Mouse (Mus musculus): ENCODE measurements at regions not wholly inside any gene's neighbourhood (a gene's known extent, or its start where the extent isn't known, plus 50 kb on each side); places are given as distances from the start of the nearest gene placed in this dataset.

GRCm38 (mm10) chr9:41700683-41701082 lies 423.4 kb downstream of the Sorl1 start:
- no peaks in the 10 kb centered on the region for H3K79me2 ChIP-seq (ENCODE audit: inconsistent target)
- H3K4me3 ChIP-seq (ENCODE audit: inconsistent target): no peak overlapping the region
- H3K27ac ChIP-seq: no peak overlapping the region
- H3K36me3 ChIP-seq (ENCODE audit: inconsistent target): no peaks in the 10 kb centered on the region
- WGBS (ENCODE audit: missing documents): 53% methylated on average over 6 of the region's 6 CpGs

DNA sequence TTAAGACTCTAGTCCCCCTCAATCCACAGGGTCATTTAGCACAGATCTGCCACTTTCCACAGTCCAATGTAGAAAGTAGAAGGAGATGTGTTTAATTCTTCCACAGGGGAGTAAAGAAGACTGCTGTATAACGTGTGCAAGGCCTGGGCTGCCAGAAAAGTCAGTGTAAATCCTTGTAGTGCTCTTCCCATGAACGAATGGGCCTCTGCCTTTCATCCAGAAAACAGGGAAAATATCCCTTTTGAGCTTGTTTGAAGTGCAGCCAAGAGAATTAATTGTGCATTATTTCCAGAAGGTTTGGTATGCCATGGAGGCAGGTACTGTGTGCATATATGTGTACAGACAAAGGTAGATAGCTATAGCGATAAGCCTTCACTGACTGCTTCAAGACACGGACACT lies 425.1 kb downstream of the Sorl1 start:
- no peaks in the 10 kb centered on the region for H3K79me2 ChIP-seq (ENCODE audit: inconsistent target)
- no peak overlapping the region for H3K27ac ChIP-seq
- 84% methylated on average over 4 of the region's 4 CpGs for WGBS (ENCODE audit: missing documents)
- no peaks in the 10 kb centered on the region for H3K36me3 ChIP-seq (ENCODE audit: inconsistent target)
- no peak overlapping the region for H3K4me3 ChIP-seq (ENCODE audit: inconsistent target)

GRCm38 (mm10) chr9:41697611-41698467 lies 426.3 kb downstream of the Sorl1 start:
- WGBS (ENCODE audit: missing documents): 84% methylated on average over 23 of the region's 24 CpGs
- no peaks in the 10 kb centered on the region for H3K36me3 ChIP-seq (ENCODE audit: inconsistent target)
- H3K79me2 ChIP-seq (ENCODE audit: inconsistent target): no peaks in the 10 kb centered on the region
- H3K27ac ChIP-seq: no peak overlapping the region
- no peak overlapping the region for H3K4me3 ChIP-seq (ENCODE audit: inconsistent target)

GRCm38 (mm10) chr9:41697160-41697559 lies 426.9 kb downstream of the Sorl1 start:
- Histone ChIP-seq H3K4me3 (ENCODE audit: inconsistent target) (no peak overlapping the region), H3K79me2 (ENCODE audit: inconsistent target) (no peaks in the 10 kb centered on the region), H3K36me3 (ENCODE audit: inconsistent target) (no peaks in the 10 kb centered on the region), H3K27ac (no peak overlapping the region)

GRCm38 (mm10) chr9:41682911-41683310 lies 441.2 kb downstream of the Sorl1 start:
- Histone ChIP-seq H3K27ac (no peak overlapping the region), H3K79me2 (ENCODE audit: inconsistent target) (no peaks in the 10 kb centered on the region), H3K36me3 (ENCODE audit: inconsistent target) (no peaks in the 10 kb centered on the region), H3K4me3 (ENCODE audit: inconsistent target) (no peak overlapping the region)
- 100% methylated on average over 1 of the region's 1 CpGs for WGBS (ENCODE audit: missing documents)

GRCm38 (mm10) chr9:41675656-41676055 lies 448.4 kb downstream of the Sorl1 start:
- Histone ChIP-seq H3K27ac (no peak overlapping the region), H3K79me2 (ENCODE audit: inconsistent target) (no peaks in the 10 kb centered on the region), H3K4me3 (ENCODE audit: inconsistent target) (no peak overlapping the region), H3K36me3 (ENCODE audit: inconsistent target) (no peaks in the 10 kb centered on the region)
- WGBS (ENCODE audit: missing documents): 93% methylated on average over 2 of the region's 2 CpGs

GRCm38 (mm10) chr9:41672958-41673357 lies 451.1 kb downstream of the Sorl1 start:
- H3K36me3 ChIP-seq (ENCODE audit: inconsistent target): no peaks in the 10 kb centered on the region
- H3K27ac ChIP-seq: no peak overlapping the region
- H3K79me2 ChIP-seq (ENCODE audit: inconsistent target): no peaks in the 10 kb centered on the region
- WGBS (ENCODE audit: missing documents): 86% methylated on average over 2 of the region's 2 CpGs
- no peak overlapping the region for H3K4me3 ChIP-seq (ENCODE audit: inconsistent target)

GRCm38 (mm10) chr9:41668741-41669140 lies 455.4 kb downstream of the Sorl1 start:
- H3K4me3 ChIP-seq (ENCODE audit: inconsistent target): no peak overlapping the region
- 50% methylated on average over 1 of the region's 1 CpGs for WGBS (ENCODE audit: missing documents)

GRCm38 (mm10) chr9:41665000-41665685 lies 459.0 kb downstream of the Sorl1 start:
- H3K79me2 ChIP-seq (ENCODE audit: inconsistent target): no peaks in the 10 kb centered on the region
- H3K4me3 ChIP-seq (ENCODE audit: inconsistent target): no peak overlapping the region
- no peaks in the 10 kb centered on the region for H3K36me3 ChIP-seq (ENCODE audit: inconsistent target)
- no peak overlapping the region for H3K27ac ChIP-seq
- WGBS (ENCODE audit: missing documents): 94% methylated on average over 9 of the region's 10 CpGs

More at GRCm38 (mm10) chr9:41668741-41669140, 455.4 kb downstream of the Sorl1 start:
- no peaks in the 10 kb centered on the region for H3K79me2 ChIP-seq (ENCODE audit: inconsistent target)
- no peaks in the 10 kb centered on the region for H3K36me3 ChIP-seq (ENCODE audit: inconsistent target)
- no peak overlapping the region for H3K27ac ChIP-seq

DNA sequence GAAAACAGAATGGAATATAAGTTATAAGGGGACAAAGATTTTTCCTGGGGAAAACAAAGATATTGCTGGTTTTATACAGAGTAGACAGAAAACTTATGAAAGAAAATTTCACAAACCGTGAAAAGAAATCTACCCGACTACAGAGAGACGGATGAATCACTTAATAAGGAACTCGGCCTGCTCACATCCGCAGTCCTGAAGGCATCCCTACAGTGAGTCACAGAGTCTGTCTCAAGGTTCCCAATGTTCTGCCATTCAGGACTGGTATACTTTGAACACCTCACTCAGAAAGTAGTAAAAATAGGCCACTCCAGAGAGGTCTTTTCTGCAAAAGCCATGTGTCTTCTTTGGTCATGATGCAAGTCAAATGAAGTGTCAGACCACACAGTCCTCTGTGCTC lies 463.5 kb downstream of the Sorl1 start:
- no peak overlapping the region for H3K4me3 ChIP-seq (ENCODE audit: inconsistent target)
- H3K36me3 ChIP-seq (ENCODE audit: inconsistent target): no peaks in the 10 kb centered on the region
- no peaks in the 10 kb centered on the region for H3K79me2 ChIP-seq (ENCODE audit: inconsistent target)
- H3K27ac ChIP-seq: no peak overlapping the region
- WGBS (ENCODE audit: missing documents): 95% methylated on average over 5 of the region's 5 CpGs

DNA sequence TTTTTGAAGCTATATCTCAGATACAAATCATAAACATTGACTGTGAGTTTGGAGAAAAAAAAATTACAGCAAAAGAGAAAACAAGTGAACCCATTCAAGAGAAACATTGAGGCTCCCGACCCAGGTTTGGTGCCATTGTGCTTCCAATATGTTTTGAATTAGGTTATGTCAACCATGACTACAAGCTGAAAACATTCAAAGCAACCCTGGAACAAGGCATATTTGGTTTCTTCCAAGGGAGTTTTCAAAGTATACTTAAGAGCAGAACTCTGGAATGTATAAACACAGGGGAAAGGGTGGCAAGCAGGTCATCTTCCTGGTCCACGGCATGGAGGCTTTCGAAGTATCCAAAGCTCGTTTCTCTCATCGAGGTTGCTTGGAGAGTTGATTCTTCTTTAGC lies 464.1 kb downstream of the Sorl1 start:
- WGBS (ENCODE audit: missing documents): 91% methylated on average over 5 of the region's 5 CpGs
- no peaks in the 10 kb centered on the region for H3K79me2 ChIP-seq (ENCODE audit: inconsistent target)
- no peak overlapping the region for H3K27ac ChIP-seq
- no peaks in the 10 kb centered on the region for H3K36me3 ChIP-seq (ENCODE audit: inconsistent target)
- H3K4me3 ChIP-seq (ENCODE audit: inconsistent target): no peak overlapping the region

DNA sequence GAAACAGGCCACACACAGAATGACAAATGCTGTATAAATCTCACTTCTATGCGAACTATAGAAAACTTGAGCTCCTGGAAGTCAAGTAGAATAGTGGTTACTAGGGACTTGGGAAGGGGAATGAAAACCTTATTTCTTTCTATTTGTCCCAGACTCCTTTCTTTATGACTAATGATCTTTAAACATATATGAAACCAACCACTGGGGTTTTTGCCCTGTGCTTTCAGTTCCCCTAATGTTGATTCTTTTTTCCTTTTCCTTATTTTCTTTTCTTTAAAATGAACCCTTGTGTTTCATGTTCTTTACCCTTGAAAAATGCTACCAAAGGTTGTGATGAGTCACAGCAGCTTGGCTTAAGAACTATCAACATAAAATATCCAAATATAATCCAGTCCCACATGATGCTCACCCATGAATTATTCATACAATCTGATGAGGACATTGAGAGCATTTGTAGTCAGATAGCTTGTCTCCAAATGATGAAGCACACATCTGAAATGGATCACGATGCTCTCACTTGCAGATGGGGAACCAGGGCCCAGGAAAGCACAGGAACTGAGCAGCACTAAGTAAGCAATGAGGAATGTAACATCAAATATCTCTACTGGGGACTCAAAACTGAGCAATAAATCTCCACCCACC lies 470.2 kb upstream of the Ubash3b start:
- H3K36me3 ChIP-seq (ENCODE audit: inconsistent target): no peaks in the 10 kb centered on the region
- H3K27ac ChIP-seq: no peak overlapping the region
- WGBS (ENCODE audit: missing documents): 75% methylated on average over 2 of the region's 2 CpGs

GRCm38 (mm10) chr9:41621341-41621740 lies 459.8 kb upstream of the Ubash3b start:
- Histone ChIP-seq H3K4me3 (ENCODE audit: inconsistent target) (no peak overlapping the region), H3K27ac (no peak overlapping the region), H3K79me2 (ENCODE audit: inconsistent target) (no peaks in the 10 kb centered on the region), H3K36me3 (ENCODE audit: inconsistent target) (no peaks in the 10 kb centered on the region)
- WGBS (ENCODE audit: missing documents): 73% methylated on average over 8 of the region's 8 CpGs

More for the DNA sequence above, 470.2 kb upstream of the Ubash3b start:
- Histone ChIP-seq H3K79me2 (ENCODE audit: inconsistent target) (no peaks in the 10 kb centered on the region), H3K4me3 (ENCODE audit: inconsistent target) (no peak overlapping the region)

- Histone ChIP-seq H3K36me3 (ENCODE audit: inconsistent target) (no peaks in the 10 kb centered on the region), H3K4me3 (ENCODE audit: inconsistent target) (no peak overlapping the region), H3K27ac (no peak overlapping the region), H3K79me2 (ENCODE audit: inconsistent target) (no peaks in the 10 kb centered on the region)
- WGBS (ENCODE audit: missing documents): 92% methylated on average over 7 of the region's 7 CpGs
Observed at GRCm38 (mm10) chr9:41614002-41614401, 452.5 kb upstream of the Ubash3b start.

Data from macrophage (primary cell).